Mouse (Mus musculus) CD4-positive helper T cell, adult 2 months (primary cell): ENCODE measurements around the gene Plppr1.

ENCODE experiments used
- DNase-seq: peaks from one replicate; pipeline ENCODE4 v3.0.0-alpha.2; 2012; ENCODE audit warnings: low read depth, missing footprints, low spot score

Gene Plppr1

GRCm38 (mm10) chr4:49109989-49110388 is 50.9 kb downstream of the Plppr1 start:
- no peak for DNase-seq

- no peak for DNase-seq
Measured at GRCm38 (mm10) chr4:49118842-49119241, 59.8 kb downstream of the Plppr1 start.

DNA sequence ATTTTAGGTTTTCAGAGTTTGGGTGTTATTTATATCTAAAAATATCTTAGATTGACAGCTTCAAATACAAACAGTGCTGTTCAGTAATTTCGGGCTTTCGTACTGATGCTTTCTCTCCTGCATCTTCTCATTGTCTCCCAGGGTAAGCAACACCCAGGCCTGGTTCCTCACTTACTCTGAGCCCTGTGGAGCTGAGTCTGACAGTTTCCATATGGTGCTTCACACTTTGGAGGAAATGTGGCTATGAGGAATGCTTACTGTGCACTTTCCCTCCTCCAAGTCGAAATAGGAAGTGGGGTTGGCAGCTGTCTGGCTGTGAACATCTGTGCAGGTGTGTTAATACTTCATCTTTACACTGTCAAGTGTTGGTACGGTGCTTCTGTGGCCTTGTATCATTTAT is 85.7 kb downstream of the Plppr1 start:
- DNase-seq = no peak

DNA sequence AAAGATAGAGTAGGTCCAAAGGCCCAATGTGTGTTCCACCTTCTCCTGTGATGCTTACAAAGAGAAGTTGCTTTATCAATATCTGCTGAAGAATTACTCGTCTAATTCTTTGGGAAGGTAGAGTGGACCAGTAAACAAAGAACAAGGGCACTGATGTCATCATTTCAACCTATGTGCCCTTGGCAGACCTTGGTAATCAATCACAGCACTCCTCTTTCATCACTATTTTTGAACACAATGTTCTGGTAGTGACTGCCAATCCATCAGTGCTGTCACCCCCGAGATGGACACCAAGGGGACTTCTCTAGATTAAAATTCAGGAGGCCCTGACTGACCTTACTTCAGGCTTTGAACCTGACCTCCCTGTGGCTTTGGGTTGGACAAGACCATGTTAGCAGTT is 89.7 kb downstream of the Plppr1 start:
- no peak for DNase-seq

DNA sequence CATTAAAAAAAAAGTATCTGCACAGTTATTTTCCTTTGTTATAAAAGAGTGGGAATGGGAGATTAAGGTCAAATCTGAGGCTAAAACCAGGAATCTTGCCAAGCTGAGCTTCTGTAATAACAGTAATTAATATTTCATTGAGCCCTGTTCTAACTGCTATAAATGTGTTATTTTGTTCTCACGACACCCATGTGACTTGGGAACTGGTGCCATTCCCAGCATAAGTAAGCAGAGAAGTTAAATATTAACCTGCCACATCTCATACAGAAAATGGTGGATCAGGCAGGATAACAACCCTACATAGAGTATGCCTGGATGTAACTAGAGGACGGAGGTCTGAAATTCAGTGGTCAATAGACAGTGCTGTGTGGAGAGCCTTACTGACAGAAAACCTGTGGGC is 90.2 kb downstream of the Plppr1 start:
- DNase-seq = no peak

DNA sequence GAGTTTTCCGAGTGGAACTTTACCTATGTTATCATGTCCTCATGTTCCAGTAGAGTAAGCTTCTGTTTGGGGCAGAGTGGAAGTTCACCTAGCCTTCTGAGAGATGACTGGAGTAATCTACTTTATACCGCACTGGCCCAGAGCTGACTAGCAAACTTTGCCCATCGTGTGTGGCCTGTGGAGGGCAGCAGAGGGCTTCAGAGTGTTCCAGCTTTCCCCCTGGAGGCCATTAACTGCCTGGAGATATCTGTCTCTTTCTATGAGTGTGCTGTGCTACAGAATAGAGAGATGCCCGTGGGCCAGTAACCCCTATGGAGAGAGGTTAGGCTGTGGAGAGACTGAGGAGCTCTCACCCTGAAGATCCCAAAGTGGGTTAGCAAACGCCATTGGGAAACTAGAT is 94.8 kb downstream of the Plppr1 start:
- DNase-seq = no peak

GRCm38 (mm10) chr4:49156781-49157180 is 97.7 kb downstream of the Plppr1 start:
- DNase-seq = no peak

DNA sequence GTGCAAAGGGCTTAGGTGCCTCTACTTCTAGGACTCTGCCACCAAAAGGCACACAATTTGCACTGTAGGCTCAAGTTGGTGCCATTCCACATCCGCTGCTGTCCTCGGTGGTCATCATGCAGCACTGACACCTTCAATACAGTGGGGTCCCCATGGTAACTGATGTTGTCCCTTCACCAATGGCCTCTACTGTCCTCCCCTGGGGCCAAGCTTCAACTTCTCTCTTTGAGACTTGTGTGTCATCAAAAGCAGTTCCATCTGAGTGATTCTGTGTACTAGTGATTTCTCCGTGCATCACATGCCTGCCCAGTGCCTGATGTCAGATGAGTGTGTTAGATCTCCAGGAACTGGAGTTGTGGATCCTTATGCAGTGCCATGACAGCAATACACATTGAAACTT is 104.2 kb downstream of the Plppr1 start:
- no peak for DNase-seq

GRCm38 (mm10) chr4:49166391-49166790 is 107.3 kb downstream of the Plppr1 start:
- no peak for DNase-seq

GRCm38 (mm10) chr4:49167030-49167429 is 108.0 kb downstream of the Plppr1 start:
- DNase-seq = no peak

DNA sequence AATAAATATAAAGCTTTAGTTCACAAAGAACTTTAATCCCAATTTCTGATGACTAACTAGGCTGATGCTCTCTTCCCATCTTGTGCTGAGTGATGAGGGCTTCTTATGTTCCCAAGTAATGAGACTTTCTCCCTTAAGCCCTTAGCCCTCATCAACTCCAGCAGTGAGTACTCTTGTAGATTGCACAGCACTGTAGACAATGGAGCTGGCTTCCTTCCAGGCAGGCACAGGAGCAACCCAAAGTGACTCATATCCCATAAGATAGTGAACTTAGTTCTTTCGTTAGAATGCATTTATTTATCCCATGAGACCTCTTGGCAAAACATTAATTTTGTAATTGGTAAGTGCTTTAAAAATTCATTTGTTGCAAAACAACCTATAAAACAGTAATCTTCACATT is 110.4 kb downstream of the Plppr1 start:
- no peak for DNase-seq

DNA sequence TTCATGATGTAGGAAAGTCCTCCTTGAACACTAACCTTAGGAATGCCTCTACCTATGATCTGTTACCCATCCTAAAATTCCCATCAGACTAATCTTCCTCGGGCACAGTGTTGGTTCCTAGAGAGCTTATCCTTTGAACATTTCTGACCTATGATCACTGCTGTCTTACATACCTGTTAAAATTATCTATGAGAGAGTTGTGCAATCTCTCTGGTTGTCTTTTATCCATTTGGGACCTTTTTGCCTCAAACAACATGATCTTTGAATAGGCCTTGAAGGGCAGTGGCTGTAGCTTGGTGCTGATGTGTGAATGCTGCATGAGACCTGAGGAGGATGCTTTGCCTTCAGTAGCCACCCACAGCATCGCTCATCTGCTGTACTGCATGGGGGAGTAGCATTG is 119.0 kb downstream of the Plppr1 start:
- no peak for DNase-seq

DNA sequence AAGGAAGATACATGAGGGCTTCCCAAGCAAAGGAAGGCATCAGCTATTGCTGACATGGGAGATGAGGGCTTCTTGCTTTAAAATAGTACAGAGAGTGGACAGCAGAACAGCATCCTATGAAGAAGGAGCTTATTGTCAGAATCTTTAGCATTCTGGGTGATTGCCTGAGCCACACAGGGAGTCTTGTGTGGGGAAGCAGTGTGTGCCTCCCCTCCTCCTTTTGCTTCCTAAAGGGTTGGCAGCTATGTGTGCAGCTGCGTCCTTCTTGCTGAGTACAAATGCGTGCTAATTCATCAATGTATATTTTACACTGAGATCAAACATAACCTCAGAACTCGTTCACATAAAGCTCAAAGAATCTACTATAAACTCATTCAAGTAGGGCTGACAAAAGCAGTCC is 119.8 kb downstream of the Plppr1 start:
- DNase-seq = no peak

- DNase-seq = no peak
Measured at GRCm38 (mm10) chr4:49179471-49180181, 120.6 kb downstream of the Plppr1 start.

GRCm38 (mm10) chr4:49189991-49190526 is 131.0 kb downstream of the Plppr1 start:
- DNase-seq = no peak

DNA sequence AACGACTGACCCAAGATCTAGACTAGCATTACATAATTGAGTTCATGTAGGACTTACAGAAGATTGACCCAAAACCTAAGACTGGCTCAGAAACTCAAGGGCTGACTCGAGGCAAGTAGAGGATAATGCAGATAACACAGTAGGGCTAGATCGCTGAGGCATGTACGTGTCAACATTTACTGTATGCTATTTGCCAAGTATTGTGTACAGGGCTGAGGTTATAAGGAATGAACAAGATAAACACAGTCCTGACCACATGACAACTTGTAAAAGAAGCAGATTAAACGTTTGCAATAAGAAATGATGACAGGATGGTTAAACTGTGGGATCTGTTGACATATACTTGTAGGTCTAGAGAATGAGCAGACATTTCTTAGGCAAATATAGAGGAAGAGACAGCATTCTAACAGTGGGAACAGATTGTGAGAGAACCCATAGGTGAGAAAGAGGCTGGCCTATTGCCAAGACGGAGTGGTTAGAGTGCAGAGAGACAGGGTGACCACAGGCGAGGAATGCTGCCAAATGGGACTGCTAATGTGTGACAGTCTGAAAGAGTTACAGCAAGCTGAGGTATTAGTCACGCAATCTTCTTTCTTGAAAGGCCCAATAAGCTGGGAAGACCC is 138.2 kb downstream of the Plppr1 start:
- DNase-seq = no peak

GRCm38 (mm10) chr4:49210457-49210856 is 151.4 kb downstream of the Plppr1 start:
- DNase-seq = no peak

DNA sequence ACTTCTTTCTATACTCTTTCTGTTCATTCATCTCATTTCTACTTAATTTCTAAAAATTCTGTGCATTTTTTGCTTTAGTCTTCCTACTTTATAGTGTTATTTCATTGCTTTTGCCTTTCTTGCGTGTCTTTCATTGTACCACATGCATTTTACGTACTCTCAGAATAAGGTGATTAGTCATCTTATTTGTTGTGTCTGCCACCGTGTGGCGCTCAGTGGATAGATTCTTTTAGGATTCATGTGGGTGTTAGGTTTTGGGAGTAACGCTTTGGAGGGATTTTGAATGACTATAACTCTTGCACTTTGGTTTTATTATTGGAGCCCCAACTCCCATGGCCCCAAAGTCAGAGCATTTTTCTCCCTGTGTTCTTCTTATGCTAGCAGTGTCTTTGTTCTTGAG is 152.5 kb downstream of the Plppr1 start:
- no peak for DNase-seq

- DNase-seq = no peak
Measured at GRCm38 (mm10) chr4:49212616-49213544, 153.8 kb downstream of the Plppr1 start.

DNA sequence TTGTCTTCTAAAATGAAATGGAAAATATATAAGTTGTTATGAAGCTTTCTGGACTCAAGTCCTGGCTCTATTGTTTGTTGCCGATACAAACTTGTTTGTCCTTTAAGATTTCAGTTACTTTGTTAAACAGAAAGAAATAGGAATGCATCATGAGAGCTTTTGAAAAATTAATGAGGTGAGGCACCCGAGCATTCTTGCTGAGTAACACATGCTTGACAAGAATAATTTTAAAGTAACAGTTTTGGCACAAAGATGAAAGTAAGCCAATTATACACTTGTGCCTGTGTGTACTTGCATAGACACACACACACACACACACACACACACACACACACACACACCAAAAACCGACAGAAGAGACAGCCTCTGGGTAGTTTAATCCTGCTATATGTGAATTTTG is 155.3 kb downstream of the Plppr1 start:
- no peak for DNase-seq

- no peak for DNase-seq
Measured at GRCm38 (mm10) chr4:49223501-49223900, 164.4 kb downstream of the Plppr1 start.

DNA sequence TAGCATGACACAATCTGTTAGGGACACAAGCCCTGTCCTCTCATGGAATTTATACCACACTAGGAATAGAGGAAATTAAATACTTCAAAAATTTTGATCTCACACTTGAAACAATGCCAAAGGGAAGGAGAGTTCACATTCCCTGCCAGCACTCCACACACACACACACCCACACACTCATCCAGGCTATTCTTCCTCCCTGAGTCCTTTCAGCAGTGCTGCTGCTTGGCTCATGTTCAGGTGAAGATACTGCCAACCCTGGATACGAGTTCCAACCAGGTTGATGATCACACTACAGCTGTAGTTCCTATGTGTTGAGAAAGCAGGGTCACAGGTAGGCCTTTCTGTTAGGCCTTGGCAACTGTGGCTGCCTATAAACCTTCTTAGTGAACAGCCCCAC is 165.9 kb downstream of the Plppr1 start:
- no peak for DNase-seq
